Mouse (Mus musculus) heart, adult 11 months (tissue): Measurements from ENCODE around the gene Sgpp2.

Experiments
- DNase-seq: peaks from one replicate; pipeline ENCODE4 v3.0.0; 2022

Gene Sgpp2

DNA sequence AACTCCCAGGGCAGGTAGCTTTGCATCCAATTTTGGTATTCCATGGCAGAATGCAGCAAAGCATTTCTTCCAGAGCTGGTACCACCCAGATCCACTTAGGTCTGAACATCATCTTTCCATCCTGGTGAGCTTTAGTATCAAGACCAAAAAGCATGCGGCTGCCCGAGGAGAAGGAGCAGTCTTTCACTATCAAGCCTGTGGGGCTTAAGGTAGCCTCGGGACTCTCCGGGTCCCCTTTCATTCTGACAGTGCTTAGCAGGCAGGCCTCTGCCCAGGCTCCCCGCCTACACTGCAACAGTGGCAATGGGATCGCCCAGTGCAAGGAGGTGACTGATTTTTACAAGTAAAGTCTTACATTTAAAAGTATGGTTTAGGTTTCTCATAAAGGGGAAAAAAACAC, 142.4 kb downstream of the Sgpp2 start:
- DNase-seq: peak; percentile 81

DNA sequence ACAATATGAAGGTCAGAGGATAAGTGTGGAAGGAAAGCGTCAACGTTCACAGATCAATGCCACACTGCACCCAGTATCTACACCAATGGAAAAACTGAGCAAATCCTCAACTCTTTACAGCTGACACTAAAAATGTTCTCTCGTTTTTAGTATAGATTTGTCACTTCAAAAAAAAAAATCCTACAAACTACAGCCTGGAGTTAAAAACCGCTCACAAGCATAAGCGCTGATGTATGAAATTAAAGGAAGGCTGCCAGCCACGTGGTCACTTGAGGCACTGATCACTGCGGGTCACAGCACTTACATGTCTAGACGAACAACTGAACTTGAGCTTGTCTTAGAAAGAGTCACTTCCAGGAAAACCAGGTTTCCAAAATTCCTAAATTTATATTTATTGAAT, 143.7 kb downstream of the Sgpp2 start:
- DNase-seq: peak; percentile 57

DNA sequence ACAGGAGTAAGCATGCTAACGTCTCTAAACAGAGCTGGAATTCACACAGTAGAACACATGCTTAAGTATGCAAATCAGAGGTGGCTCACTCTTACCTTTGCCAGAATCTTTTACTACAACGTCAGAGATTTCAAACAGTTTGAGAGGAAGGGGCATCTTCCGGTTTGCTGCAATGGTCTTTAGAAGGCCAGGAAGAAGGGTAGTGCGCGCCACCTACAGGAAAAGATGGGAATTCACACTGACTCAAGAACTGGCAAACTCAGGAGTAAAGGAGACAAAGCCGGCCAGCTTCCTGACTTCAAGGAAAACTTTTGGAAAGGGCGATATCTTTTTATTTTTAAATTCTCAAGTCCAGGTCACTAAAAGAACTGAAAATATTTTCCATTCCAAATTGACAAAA, 144.5 kb downstream of the Sgpp2 start:
- peak; percentile 70 for DNase-seq
